Mouse (Mus musculus) CH12.LX (cell line): Measurements from ENCODE around the gene Gm20388. TPM values are rescaled to one million over a fixed set of nuclear protein-coding genes. Genes with fewer than 3 reads are reported as not detected.

Source experiments
- DNase-seq: peaks from one replicate; pipeline ENCODE4 v3.0.0-alpha.2; 2013; ENCODE audit errors: extremely low read depth
- H3K27ac ChIP-seq: 2 replicates; pipeline ENCODE4 v1.5.1; 2012; ENCODE audit warnings: low read depth, mild to moderate bottlenecking, control low read depth, moderate library complexity; ENCODE audit not compliant: insufficient read depth
- H3K27me3 ChIP-seq: replicated peaks from 2 replicates; pipeline ENCODE3; 2012; ENCODE audit warnings: inconsistent platforms
- H3K36me3 ChIP-seq, 2 experiments: replicated peaks in 1 of 2; 2 replicates each; pipeline versions ENCODE3 to v1.6.1; 2012; ENCODE audit warnings: inconsistent platforms in 1 of 2, low read length in 1 of 2, mild to moderate bottlenecking in 1 of 2, mixed read lengths in 1 of 2, moderate library complexity in 1 of 2; ENCODE audit not compliant: control insufficient read depth in 1 of 2, insufficient read depth in 1 of 2
- H3K4me1 ChIP-seq, 2 experiments: 2 replicates each; pipeline ENCODE4 v1.6.1; 2012; ENCODE audit warnings: inconsistent platforms in 1 of 2, moderate library complexity in 1 of 2; ENCODE audit not compliant: insufficient read depth in 2 of 2, control insufficient read depth in 1 of 2
- H3K4me2 ChIP-seq: 2 replicates; pipeline ENCODE4 v1.6.1; 2012; ENCODE audit warnings: low read depth, mild to moderate bottlenecking, control low read depth; ENCODE audit not compliant: poor library complexity, insufficient read depth, severe bottlenecking
- H3K4me3 ChIP-seq, 3 experiments: fragments of 150-350 bp in 1 of 3; sonication (generic) in 1 of 3; replicated peaks in 1 of 3; 2 replicates each; pipeline versions ENCODE3 to v1.5.1; 2011 to 2012; ENCODE audit warnings: low read depth in 2 of 3, low read length in 2 of 3, mild to moderate bottlenecking in 2 of 3, moderate library complexity in 2 of 3, control low read depth in 1 of 3, improper control_type of control experiment in 1 of 3, inconsistent platforms in 1 of 3, mixed read lengths in 1 of 3; ENCODE audit not compliant: poor library complexity in 1 of 3
- H3K79me2 ChIP-seq: replicated peaks from 2 replicates; pipeline ENCODE4 v1.6.1; 2012; ENCODE audit warnings: mild to moderate bottlenecking, moderate library complexity; ENCODE audit not compliant: control insufficient read depth, poor library complexity, insufficient read depth, severe bottlenecking; ENCODE audit errors: extremely low read depth
- H3K9ac ChIP-seq: 2 replicates; pipeline ENCODE4 v1.6.1; 2012; ENCODE audit warnings: low read depth, mild to moderate bottlenecking, control low read depth, moderate library complexity; ENCODE audit not compliant: insufficient read depth
- H3K9me3 ChIP-seq: replicated peaks from 2 replicates; pipeline ENCODE3; 2012; ENCODE audit warnings: low read length, inconsistent platforms, mixed read lengths
- BHLHE40 ChIP-seq: IDR thresholded peaks from 2 replicates; pipeline ENCODE4 v1.6.1; 2011; ENCODE audit warnings: mild to moderate bottlenecking, low read depth, low read length, improper control_type of control experiment
- CTCF ChIP-seq, 2 experiments: IDR thresholded peaks in 1 of 2; conservative IDR thresholded peaks in 1 of 2; 2 replicates each; pipeline ENCODE4 v1.5.1; 2011 to 2012; ENCODE audit warnings: low read depth in 2 of 2, low read length in 2 of 2, improper control_type of control experiment in 1 of 2, inconsistent platforms in 1 of 2, mild to moderate bottlenecking in 1 of 2, moderate library complexity in 1 of 2
- E2F4 ChIP-seq: IDR thresholded peaks from 2 replicates; pipeline ENCODE4 v1.6.1; 2011; ENCODE audit warnings: low read depth, low read length, improper control_type of control experiment; ENCODE audit not compliant: insufficient replicate concordance
- EP300 ChIP-seq: IDR thresholded peaks from 2 replicates; pipeline ENCODE4 v1.6.1; 2011; ENCODE audit warnings: low read length, improper control_type of control experiment
- GABPA ChIP-seq: IDR thresholded peaks from 2 replicates; pipeline ENCODE4 v1.6.1; 2012; ENCODE audit warnings: low read depth, low read length, improper control_type of control experiment, inconsistent platforms; ENCODE audit not compliant: insufficient replicate concordance
- HCFC1 ChIP-seq: IDR thresholded peaks from 2 replicates; pipeline ENCODE4 v1.6.1; 2012; ENCODE audit warnings: low read depth, mild to moderate bottlenecking, inconsistent platforms, low read length, improper control_type of control experiment
- JUN ChIP-seq: IDR thresholded peaks from 2 replicates; pipeline ENCODE4 v1.6.1; 2011; ENCODE audit warnings: low read depth, mild to moderate bottlenecking, low read length, improper control_type of control experiment, moderate library complexity; ENCODE audit not compliant: insufficient read depth
- MAFK ChIP-seq: IDR thresholded peaks from 2 replicates; pipeline ENCODE4 v1.6.1; 2011; ENCODE audit warnings: low read length, improper control_type of control experiment; ENCODE audit not compliant: insufficient replicate concordance
- MAX ChIP-seq: IDR thresholded peaks from 2 replicates; pipeline ENCODE4 v1.6.1; 2011; ENCODE audit warnings: low read length, improper control_type of control experiment
- MAZ ChIP-seq: IDR thresholded peaks from 2 replicates; pipeline ENCODE4 v1.6.1; 2012; ENCODE audit warnings: low read depth, mild to moderate bottlenecking, inconsistent platforms, low read length, improper control_type of control experiment, moderate library complexity
- MXI1 ChIP-seq: IDR thresholded peaks from 2 replicates; pipeline ENCODE4 v1.6.1; 2011; ENCODE audit warnings: mild to moderate bottlenecking, low read depth, low read length, improper control_type of control experiment
- MYC ChIP-seq: IDR thresholded peaks from 2 replicates; pipeline ENCODE4 v1.6.1; 2011; ENCODE audit warnings: low read depth, mild to moderate bottlenecking, improper control_type of control experiment, low read length
- PAX5 ChIP-seq: IDR thresholded peaks from 2 replicates; pipeline ENCODE4 v1.6.1; 2012; ENCODE audit warnings: low read length, inconsistent platforms, mixed read lengths
- POLR2AphosphoS2 ChIP-seq: IDR thresholded peaks from 2 replicates; pipeline ENCODE4 v1.6.1; 2011; ENCODE audit warnings: low read depth, low read length, improper control_type of control experiment
- RCOR1 ChIP-seq: conservative IDR thresholded peaks from 2 replicates; pipeline ENCODE4 v1.6.1; 2012; ENCODE audit warnings: low read depth, mild to moderate bottlenecking, inconsistent platforms, low read length, improper control_type of control experiment
- TCF12 ChIP-seq: IDR thresholded peaks from 2 replicates; pipeline ENCODE4 v1.6.1; 2014; ENCODE audit warnings: low read depth, mild to moderate bottlenecking, inconsistent platforms, low read length, improper control_type of control experiment
- UBTF ChIP-seq: IDR thresholded peaks from 2 replicates; pipeline ENCODE4 v1.6.1; 2012; ENCODE audit warnings: low read depth, mild to moderate bottlenecking, inconsistent platforms, low read length, improper control_type of control experiment, moderate library complexity
- USF1 ChIP-seq: IDR thresholded peaks from 2 replicates; pipeline ENCODE4 v1.6.1; 2014; ENCODE audit warnings: low read depth, mild to moderate bottlenecking, inconsistent platforms, low read length, improper control_type of control experiment
- ZKSCAN1 ChIP-seq: IDR thresholded peaks from 2 replicates; pipeline ENCODE4 v1.6.1; 2012; ENCODE audit warnings: low read depth, inconsistent platforms, low read length, improper control_type of control experiment, borderline replicate concordance
- ZMIZ1 ChIP-seq: IDR thresholded peaks from 2 replicates; pipeline ENCODE4 v1.6.1; 2012; ENCODE audit warnings: low read depth, mild to moderate bottlenecking, inconsistent platforms, low read length, improper control_type of control experiment
- ZNF384 ChIP-seq: IDR thresholded peaks from 2 replicates; pipeline ENCODE4 v1.6.1; 2012; ENCODE audit warnings: low read depth, low read length, improper control_type of control experiment, inconsistent platforms
- dilution Hi-C: fragments of 300-500 bp; cut with MboI; formaldehyde crosslinking; loops from 2 replicates; pipeline ENCODE4 v1.14.3; 2020; ENCODE audit warnings: low sequenced_read_pairs; ENCODE audit not compliant: extremely low pct_unique_long_range_greater_than_20kb, extremely low pct_ligation_motif_present
- in situ Hi-C: fragments of 300-500 bp; cut with MboI; formaldehyde crosslinking; loops from 3 replicates; pipeline ENCODE4 v1.14.3; 2019; ENCODE audit warnings: low sequenced_read_pairs, low pct_ligation_motif_present, low pct_unique_long_range_greater_than_20kb, mixed read lengths
- polyA plus RNA-seq: library from polyadenylated mRNA; unstranded; fragments of >175 nt; gene quantifications from 2 replicates; pipeline ENCODE4 v1.2.1, GENCODE M21; 2012; ENCODE audit warnings: low read depth; ENCODE audit not compliant: insufficient read length
- total RNA-seq, 2 experiments: library from RNA; depleted of rRNA; stranded (reverse); fragments of 300-350 nt in 1 of 2; fragments of >200 nt in 1 of 2; gene quantifications; 2 replicates each; pipeline ENCODE4 v1.2.3; 2012 to 2014

The Gm20388 gene
- total and polyA plus RNA-seq, 3 experiments, result 14.8 to 26.3 (median 22.2) TPM

GRCm38 (mm10) chr8:123884721-123885565 lies 3974.3 kb downstream of the Gm20388 start:
- dilution Hi-C loops (no loop called here), in situ Hi-C loops (no loop called here)
- TF ChIP-seq ZMIZ1 (no peak), JUN (no peak), MAZ (no peak), BHLHE40 (no peak), MXI1 (no peak), CTCF (conservative IDR thresholded peaks at IDR 0.05 in 1 of 2, IDR thresholded peaks at IDR 0.05 in 1 of 2; ENCODE audit: low read depth in 2 of 2, low read length in 2 of 2) (no peak), POLR2AphosphoS2 (no peak), MAFK (no peak), PAX5 (no peak), EP300 (no peak), TCF12 (no peak), UBTF (no peak), GABPA (no peak), MYC (no peak), E2F4 (no peak), USF1 (no peak), MAX (no peak), HCFC1 (no peak)
- peaks cover 5% of the 10 kb centered on the region for H3K9me3 ChIP-seq
- H3K27ac ChIP-seq, result no peak overlapping the region
- H3K4me2 ChIP-seq, result no peak overlapping the region
- H3K79me2 ChIP-seq, result no peaks in the 10 kb centered on the region
- H3K36me3 ChIP-seq, result no peaks in the 10 kb centered on the region
- no peak for DNase-seq
- no peak overlapping the region for H3K9ac ChIP-seq
- peaks cover 3 to 18% of the 10 kb centered on the region in 2 experiments; a peak in 3 of 4 replicates for H3K4me1 ChIP-seq
- no peak overlapping the region for H3K4me3 ChIP-seq
- peaks cover 69% of the 10 kb centered on the region for H3K27me3 ChIP-seq

GRCm38 (mm10) chr8:123887163-123887562 lies 3976.5 kb downstream of the Gm20388 start:
- Histone ChIP-seq H3K9ac (no peak overlapping the region), H3K9me3 (peaks cover 5% of the 10 kb centered on the region)
- DNase-seq, result no peak
- no peak for TF ChIP-seq BHLHE40
- no peak for TF ChIP-seq ZNF384
- no peak for TF ChIP-seq JUN
- no peak for TF ChIP-seq ZKSCAN1
- TF ChIP-seq HCFC1, result no peak
- TF ChIP-seq ZMIZ1, result no peak
- TF ChIP-seq MAFK, result no peak
- TF ChIP-seq GABPA, result no peak
- no peak for TF ChIP-seq RCOR1
- TF ChIP-seq POLR2AphosphoS2, result no peak
- TF ChIP-seq, all 38 proteins: peak for 0
- H3K4me3 ChIP-seq, result no peak overlapping the region
- no peaks in the 10 kb centered on the region for H3K36me3 ChIP-seq
- no peaks in the 10 kb centered on the region for H3K79me2 ChIP-seq
- H3K4me2 ChIP-seq, result no peak overlapping the region
- no peak overlapping the region for H3K27ac ChIP-seq
- dilution Hi-C loops, result no loop called here
- H3K4me1 ChIP-seq, result peaks cover 0 to 8% of the 10 kb centered on the region in 2 experiments; a peak in 2 of 4 replicates
- H3K27me3 ChIP-seq, result peaks cover 76% of the 10 kb centered on the region
- in situ Hi-C loops, result no loop called here
